Mouse (Mus musculus) layer of hippocampus, postnatal 36 days (tissue): ENCODE data around the gene Dstyk. TPM values are rescaled to one million over a fixed set of nuclear protein-coding genes. Genes with fewer than 3 reads are reported as not detected.

Experiments used
- DNase-seq, 2 experiments: peaks; one replicate each; pipeline ENCODE4 v3.0.0; 2022
- total RNA-seq, 2 experiments: library from RNA; stranded (reverse); gene quantifications; 2 replicates each; pipeline ENCODE4 v1.2.3; 2021

The Dstyk gene
- 10 to 100 TPM; 53.1 to 54.0 TPM for total RNA-seq

GRCm38 (mm10) chr1:132417319-132418251 is at the start of gene Dstyk:
Gene Dstyk (plus strand): TSS chr1:132417555.
- peak; percentile 90 to 93 for DNase-seq

DNA sequence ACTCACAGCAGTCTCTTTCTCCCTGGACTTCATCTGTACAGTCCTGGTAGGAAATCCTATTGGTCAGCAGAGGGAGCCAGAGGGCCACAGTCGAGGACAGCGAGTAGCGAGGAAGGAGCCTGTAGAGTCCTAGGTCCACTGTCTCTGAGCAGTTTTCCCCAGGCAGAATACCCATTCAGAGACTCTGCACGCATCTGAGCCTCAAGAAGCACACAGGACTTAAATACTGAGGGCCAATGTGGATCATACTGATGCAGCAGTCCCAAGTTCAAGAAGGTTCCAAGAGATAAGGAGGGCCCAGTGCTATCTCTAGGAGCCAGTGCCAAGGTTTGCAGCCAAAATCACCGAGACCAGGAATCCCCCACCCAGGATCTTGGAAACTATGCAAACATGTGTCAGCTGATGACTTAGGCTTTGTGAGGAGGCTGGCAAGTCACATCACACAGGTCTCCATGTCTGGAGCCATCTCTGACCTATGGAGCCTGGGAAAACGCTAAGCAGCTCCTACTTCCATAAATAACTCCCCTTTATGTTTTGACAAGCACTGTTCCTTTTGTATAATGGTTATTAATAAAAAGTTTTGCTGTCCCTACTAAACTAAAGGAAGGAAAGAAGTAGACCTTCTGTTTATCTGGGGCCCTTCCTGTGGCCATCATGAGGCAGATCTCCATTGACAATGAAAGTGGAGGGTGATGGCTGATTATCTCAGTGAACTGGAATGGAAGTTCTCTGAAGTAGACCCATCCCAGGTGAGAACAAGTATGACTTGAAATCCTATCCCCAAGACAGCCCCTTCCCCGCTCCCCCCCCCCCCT is 49.5 kb upstream of the Dstyk start:
- peak; percentile 79 for DNase-seq

DNA sequence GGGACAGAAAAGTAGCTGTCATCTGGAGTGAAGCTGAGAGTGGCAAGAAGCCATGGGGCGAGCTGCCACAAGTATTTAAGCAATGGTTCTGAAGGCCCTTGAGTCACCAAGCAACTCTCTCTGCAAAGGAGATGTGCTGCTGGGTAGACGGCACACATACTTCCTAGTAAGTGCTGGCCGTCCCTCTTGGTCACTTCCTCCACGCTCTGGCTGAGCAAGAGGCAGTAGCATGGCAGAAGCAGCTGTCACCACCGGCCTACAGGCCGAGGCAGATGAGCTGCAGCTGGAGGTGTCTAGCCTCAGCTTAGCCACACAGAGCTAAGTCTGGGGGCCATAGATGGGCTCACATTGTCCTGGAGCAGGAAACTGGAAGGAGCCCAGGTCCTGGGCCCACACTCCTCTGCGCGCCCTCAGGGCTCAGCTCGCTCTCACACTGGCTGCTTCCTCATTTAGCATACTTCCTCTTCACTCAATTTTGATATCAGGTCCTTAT is 46.6 kb upstream of the Dstyk start:
- DNase-seq, result no peak

- DNase-seq, result no peak
Observed at GRCm38 (mm10) chr1:132371298-132372081, 45.9 kb upstream of the Dstyk start.

DNA sequence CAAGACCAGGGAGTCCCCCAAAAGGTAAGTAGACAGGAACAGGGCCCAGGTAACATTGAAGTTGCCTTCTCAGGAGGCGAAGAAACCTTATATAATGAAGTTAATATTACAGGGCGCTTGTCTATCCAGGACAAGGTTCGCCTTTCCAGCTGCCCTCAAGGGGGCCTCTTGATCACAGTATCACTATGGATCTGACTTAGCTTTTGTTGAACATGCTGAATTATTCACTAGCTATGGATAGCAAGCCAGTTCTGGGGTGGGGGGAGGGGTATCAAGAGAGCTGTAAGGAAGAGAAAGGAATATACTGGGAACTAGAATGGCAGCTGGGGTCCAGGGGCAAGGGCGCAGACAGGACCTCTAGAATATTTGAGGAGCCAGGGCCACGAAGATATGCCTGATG is 45.0 kb upstream of the Dstyk start:
- DNase-seq, result no peak

DNA sequence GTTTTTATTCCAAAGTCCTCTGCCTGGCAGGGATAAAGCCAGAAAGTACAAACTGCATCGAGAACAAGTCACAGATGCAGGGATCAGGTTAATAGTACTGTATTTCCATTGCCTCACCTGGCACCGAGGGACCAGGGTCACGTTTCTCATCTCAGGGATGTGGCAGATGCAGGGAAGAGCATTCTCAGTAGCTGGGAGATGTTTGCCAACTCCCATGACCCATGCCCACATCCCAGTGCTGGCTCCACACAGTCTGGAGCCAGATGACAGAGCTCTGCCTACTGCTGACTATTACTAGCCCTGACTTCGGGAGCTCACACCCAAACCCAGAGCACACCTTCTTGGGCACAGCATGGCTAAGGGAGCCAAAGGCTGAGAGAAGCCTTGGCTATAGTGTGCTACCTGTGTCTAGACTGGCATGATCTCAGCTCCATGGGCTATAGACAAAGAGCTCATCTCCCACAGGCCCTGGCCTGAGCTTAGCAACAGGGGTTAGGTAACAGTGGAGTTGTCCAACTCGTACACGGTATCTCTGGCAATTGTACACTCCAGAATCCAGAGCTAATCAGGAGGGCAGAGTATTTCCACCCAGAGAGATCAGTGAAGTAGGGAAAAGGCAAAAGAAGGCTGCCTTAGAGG is 44.3 kb upstream of the Dstyk start:
- DNase-seq, result no peak

DNA sequence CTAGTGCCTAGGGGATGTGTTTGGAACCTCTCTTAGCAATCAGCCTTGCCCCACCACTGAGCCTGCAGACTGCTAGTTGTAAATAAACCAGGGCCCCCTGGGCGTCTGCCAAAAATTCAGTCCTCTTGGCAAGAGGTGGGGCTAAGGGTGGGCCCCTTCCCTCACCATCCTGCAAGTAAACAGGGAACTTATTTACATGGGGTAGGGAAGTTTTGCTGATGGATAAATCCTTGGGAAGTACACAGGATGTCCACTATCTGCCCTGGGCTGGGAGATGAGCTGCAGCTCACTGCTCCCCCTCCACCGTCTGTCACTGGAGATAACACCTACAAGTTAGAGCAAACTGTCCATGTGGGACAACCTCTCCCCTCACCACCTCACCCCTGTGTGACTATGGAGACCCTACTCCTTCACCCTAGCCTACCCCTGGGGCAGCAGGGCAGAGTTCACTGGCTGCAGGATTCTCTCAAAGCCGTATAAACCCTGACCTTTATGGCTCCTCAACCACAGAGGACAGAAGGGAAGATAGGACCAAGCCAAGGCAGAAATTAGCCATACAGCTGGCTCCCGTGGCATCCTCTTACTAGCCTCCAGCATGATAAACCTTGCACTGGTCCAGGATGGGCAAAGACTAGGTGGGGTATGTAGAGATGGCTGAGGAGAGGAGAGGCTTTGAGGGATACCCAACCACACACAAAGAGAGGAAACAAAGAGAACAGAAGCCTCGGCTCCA is 43.0 kb upstream of the Dstyk start:
- DNase-seq, result no peak

- no peak for DNase-seq
Observed at GRCm38 (mm10) chr1:132374873-132375244, 42.5 kb upstream of the Dstyk start.

DNA sequence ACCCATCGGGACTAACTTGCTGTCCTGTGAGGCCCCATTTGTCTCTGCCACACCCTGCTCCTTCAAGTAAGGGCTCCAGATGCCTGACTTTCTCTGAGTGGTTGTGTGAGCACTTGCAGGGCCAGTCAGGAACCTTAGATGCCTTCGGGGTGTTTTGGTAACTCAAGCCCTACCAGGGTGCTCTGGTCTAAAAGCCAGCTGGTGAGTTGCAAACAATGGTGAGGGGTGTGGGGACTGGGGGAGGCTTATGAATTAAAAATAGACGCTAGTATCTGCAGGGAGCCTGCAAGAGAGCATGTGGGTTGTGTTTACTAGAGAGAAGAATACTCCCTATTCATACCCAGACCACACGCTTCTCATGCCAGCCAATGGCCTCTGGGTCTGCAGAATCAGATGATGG is 42.1 kb upstream of the Dstyk start:
- DNase-seq, result no peak

DNA sequence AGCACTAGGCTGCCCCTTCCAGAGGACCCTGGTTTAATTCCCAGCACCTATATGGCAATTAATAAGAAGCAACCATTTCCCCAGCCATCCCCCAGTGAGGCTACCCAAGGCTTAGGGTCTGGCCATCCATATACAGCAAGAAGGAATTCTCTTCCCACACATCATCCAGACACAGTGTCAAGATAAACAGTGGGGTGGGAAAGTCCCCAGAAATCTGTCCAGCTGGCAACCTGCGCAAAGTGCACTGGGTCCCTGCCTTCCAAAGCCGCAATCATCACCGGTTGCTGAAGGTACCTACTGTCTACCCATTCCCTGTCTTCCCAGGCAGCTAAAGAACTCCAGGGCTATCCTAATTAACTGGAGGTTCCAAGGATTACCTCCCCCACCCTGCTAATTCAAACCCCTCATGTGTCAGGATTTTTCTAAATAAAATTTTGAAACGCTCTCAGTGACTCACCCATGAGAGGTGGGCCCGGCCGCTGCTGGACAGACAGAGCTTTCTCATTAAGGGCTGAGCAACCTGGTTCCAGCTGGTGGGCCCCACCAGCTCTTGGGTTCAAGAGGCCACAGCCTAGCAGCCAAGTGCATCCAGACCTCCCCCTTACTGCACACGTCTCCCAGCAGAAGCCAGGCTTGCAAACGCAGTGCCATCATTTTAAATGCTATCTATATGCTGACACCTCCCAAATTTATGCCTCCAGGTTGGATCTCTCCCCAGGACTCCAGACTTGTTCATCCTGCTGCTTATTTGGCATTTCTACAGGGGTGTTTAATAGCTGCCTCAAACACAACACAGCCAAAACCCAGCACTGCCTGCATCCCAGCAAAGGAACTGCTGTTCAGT is 40.9 kb upstream of the Dstyk start:
- no peak for DNase-seq

- no peak for DNase-seq
Observed at GRCm38 (mm10) chr1:132377055-132377365, 40.3 kb upstream of the Dstyk start.

DNA sequence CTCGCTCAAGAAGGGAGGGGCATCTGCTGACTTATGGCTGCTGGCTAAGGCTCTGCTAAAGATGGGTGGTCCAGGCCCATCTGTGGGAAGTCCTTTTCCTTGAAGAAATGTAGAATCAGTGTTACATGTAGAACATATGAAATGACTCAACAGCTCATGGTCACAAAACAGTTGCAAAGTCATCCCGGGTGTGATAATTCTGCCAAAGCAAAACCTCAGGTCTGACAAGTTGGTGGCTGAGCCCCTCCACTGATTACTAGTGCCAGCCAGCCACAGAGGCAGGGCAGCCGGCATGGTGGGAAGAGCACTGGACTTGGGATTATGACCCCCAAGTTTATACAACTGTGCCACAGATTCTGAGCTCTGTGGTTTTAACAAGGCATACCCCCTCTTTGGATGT is 39.5 kb upstream of the Dstyk start:
- DNase-seq, result no peak

GRCm38 (mm10) chr1:132380550-132381100 is 36.7 kb upstream of the Dstyk start:
- no peak for DNase-seq

DNA sequence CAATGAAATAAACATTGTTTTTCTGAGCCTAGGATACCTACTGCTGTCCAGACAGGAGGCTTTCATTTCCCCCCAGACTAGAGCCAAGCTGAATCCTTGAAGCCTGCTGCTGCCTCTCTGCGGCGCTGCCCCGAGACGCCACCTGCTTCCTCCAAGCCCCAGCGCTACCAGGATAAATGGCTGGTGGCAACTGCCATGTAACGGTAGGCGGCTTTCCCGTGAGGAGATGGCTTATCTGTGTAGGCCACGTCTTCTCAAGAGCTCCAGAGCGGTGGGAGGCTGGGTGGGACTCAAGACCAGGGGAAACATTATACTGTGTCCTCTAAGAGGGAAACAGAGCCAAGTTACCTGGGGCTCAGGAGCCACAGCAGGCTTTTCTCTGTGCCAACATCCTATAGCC is 35.4 kb upstream of the Dstyk start:
- no peak for DNase-seq

GRCm38 (mm10) chr1:132384001-132384554 is 33.3 kb upstream of the Dstyk start:
- no peak for DNase-seq

DNA sequence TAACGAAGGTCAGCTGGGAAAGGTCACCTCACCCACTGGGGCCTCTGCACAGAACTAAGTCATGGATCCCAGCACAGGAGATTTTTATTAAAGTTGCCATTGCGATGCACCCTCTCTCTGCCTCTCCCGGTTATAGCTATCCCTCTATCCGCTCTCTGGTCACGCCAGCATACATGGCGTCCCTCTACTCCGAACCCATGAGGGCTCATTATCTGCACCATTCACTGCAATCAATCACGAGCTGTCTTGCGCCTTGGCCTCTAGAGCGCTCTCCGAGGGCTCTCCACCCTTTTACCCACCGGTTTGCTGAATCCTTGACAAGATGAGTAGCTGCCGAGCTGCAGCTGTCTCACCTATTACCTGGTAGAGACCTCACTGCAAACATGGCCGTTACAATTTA is 32.1 kb upstream of the Dstyk start:
- DNase-seq, result no peak

- DNase-seq, result no peak
Observed at GRCm38 (mm10) chr1:132385711-132386110, 31.6 kb upstream of the Dstyk start.

- DNase-seq, result no peak
Observed at GRCm38 (mm10) chr1:132386266-132386665, 31.1 kb upstream of the Dstyk start.

DNA sequence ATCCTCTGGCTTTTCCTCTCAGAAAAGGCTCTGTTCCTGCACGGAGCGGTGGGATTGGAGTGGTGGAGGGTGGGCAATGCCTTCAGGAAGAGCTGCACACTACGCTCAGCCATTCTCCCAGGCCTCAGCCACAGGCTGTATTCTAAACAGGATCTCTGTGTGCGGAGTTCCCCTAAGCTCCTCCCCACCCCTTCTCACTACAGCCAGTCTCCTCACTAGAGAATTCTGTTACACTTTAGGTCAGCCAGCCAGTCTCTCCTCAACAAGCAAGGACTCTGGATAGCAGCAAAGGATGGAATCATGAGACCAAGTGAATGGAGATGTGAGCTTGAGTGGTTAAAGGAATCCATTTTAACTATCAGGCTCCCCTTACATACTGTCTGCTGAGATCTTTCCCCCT is 29.4 kb upstream of the Dstyk start:
- no peak for DNase-seq
